Mouse (Mus musculus) telencephalon, adult 2 months (tissue): Measurements from ENCODE around the gene Phb2.
"Not testable (repeated sequence)": the region's sequence is repeated elsewhere in the genome, so short reads cannot be mapped to it uniquely, and the experiment has no call there.

Source experiments
- DNase-seq: peaks from one replicate; pipeline ENCODE4 v3.0.0-alpha.2; 2011; ENCODE audit warnings: low read depth, low spot score

The Phb2 gene

DNA sequence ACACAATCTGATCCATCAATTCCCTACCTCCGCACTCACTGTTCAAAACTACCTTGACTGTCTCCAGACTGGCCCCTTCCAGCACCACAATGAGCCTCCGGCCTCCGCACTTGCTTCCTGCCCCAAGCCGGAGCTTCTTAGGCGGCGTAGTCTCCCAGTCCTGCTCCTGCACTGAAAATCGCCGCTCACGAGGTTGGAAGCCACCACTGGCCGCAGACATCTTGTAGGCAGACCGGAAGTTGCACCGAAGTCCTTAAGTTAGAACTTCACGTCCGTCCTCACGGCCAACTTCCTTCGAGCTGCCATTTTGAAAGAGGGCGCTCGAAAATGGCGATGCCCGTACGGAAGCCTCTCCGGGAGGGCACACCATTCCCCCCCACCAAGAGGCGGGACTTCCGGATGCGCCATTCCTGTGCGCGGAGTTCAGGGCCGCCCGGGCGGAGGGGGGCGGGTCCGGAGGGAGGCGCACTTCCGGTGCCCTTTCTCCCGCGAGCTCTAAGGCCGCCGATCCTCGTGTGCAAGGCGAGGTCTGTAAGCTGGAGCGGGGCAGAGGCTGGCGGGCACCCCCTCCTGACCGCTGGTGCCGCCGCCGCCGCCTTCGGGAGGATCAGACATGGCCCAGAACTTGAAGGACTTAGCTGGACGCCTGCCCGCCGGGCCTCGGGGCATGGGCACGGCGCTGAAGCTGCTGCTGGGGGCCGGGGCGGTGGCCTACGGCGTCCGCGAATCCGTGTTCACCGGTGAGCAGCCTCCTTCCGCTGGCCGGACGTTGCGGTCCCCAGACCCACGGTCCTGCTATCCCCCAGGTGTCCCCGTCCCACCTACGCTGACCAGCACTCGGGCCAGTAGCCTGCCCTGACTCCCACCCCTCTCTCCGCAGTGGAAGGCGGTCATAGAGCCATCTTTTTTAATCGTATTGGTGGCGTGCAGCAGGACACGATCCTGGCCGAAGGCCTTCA lies at the start of gene Phb2, which contains the start of gene Emg1:
TSS of gene Phb2 (plus strand) at position 513 of the 959 bp plus-strand sequence.
TSS of gene Emg1 (minus strand) at position 355 of the 959 bp plus-strand sequence.
- peak; percentile 98 for DNase-seq

DNA sequence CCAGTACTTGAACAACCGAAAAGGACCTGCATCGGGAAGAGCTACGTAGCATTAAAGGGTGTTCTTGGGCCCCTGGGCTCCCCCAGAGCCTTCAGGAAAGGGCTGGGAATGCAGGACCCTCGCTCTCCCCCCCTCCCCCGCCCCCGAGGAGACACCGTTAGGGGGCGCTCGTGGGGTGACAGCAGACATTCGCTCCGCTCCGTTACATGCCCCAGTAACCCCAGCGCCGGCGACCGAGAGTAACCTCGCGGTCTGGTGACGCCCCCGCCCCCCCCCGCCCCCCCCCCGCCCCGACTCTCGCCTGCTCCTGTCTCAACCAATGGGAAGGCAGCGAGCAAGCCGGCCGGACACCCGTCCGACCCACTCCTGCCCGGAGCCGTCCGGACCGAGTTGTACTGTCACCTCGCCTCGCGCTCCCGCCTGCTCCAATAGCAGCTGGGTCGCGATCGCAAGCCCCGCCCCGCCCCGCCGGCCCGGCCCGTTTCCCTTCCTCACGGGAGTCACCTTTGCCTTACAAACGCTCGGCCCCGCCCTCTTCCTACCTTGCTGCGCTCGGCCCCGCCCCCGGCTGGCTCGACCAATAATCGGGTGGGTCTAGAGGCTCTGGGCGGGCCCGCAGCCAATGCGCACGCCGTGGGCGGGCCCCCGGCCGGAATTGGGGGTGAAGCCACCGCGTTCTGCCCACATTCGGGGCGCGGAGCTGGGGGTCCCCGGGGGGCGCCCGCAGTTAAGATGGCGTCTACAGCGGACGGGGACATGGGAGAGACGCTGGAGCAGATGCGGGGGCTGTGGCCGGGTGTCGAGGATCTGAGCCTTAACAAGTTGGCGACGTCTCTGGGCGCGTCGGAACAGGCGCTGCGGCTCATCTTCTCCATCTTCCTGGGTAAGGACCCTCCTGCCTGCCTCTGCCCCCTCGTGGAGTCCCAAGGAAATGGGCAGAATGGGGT lies 49.4 kb upstream of the Phb2 start, which contains the start of gene Lpcat3:
TSS of gene Lpcat3 (plus strand) at position 551 of the 947 bp plus-strand sequence.
- peak; percentile 88 for DNase-seq

- DNase-seq: no peak
These were observed 48.7 kb upstream of the Phb2 start for GRCm38 (mm10) chr6:124663424-124663795.

GRCm38 (mm10) chr6:124664256-124664655 lies 47.9 kb upstream of the Phb2 start:
- DNase-seq: no peak

- DNase-seq: no peak
These were observed 47.1 kb upstream of the Phb2 start for GRCm38 (mm10) chr6:124665011-124665410.

GRCm38 (mm10) chr6:124669234-124669859 lies 42.8 kb upstream of the Phb2 start:
- DNase-seq: no peak

GRCm38 (mm10) chr6:124670281-124670900 lies 41.7 kb upstream of the Phb2 start:
- DNase-seq: no peak

DNA sequence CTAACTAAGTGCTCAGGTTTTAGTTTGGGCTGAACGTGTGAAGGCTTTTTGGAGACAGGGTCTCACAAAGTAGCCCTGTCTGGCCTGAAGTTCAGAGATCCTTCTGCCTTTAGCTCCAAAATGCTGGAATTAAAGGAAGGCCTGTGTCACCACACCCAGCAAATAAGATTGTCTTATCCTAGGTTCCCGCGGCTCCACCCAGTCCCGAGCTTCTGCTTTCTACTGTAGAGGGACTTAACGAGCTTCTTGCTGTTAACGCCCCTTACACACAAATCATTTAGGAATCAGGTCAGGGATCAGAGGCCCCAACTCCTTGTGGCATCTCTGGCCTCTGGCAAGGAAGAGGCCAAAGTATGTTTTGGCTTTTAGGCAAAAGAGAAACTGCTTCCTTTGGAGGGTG lies 40.0 kb upstream of the Phb2 start:
- no peak for DNase-seq

- DNase-seq: no peak
These were observed 38.5 kb upstream of the Phb2 start for GRCm38 (mm10) chr6:124673619-124674018.

DNA sequence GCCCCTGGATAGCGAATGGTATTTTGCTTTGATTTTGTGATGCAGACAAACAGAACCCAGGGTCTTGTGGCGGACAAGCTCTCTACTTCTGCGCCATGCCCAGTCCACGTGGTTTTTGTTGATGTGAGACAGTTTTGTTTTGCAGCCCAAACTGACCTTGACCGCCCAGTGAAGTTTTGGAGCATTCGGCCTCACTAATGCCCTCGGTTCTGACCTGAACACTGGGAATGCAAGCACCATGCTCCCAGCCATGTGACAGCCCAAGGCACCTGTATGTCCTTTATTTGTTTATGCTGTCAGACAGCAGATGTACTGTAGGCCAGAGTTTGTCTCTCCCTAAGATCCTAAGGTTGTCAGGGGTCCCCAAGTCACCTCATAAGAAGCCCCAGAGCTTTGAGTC lies 37.5 kb upstream of the Phb2 start:
- DNase-seq: no peak

GRCm38 (mm10) chr6:124676171-124676570 lies 36.0 kb upstream of the Phb2 start:
- DNase-seq: no peak

DNA sequence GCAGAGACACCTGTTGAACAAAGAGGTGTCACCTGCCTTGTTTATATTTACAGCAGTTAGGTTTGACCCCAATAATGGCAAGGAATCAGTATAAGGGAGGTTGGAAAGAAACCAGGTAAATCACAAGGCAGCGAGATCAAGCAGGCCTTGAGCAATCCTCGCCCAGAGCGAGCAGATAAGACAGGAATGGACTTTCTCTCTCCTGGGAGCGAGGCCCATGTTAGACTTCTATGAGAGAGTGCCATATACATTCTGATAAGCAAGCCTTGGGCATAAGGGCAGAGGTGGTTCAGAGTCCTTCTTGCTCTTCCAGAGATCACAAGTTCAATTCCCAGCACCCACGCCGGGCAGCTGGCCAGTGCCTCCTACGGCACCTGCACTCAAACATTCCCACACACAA lies 33.4 kb upstream of the Phb2 start:
- DNase-seq: no peak

GRCm38 (mm10) chr6:124679486-124679885 lies 32.6 kb upstream of the Phb2 start:
- no peak for DNase-seq

- DNase-seq: not testable (repeated sequence)
These were observed 29.8 kb upstream of the Phb2 start for GRCm38 (mm10) chr6:124682291-124682690.

DNA sequence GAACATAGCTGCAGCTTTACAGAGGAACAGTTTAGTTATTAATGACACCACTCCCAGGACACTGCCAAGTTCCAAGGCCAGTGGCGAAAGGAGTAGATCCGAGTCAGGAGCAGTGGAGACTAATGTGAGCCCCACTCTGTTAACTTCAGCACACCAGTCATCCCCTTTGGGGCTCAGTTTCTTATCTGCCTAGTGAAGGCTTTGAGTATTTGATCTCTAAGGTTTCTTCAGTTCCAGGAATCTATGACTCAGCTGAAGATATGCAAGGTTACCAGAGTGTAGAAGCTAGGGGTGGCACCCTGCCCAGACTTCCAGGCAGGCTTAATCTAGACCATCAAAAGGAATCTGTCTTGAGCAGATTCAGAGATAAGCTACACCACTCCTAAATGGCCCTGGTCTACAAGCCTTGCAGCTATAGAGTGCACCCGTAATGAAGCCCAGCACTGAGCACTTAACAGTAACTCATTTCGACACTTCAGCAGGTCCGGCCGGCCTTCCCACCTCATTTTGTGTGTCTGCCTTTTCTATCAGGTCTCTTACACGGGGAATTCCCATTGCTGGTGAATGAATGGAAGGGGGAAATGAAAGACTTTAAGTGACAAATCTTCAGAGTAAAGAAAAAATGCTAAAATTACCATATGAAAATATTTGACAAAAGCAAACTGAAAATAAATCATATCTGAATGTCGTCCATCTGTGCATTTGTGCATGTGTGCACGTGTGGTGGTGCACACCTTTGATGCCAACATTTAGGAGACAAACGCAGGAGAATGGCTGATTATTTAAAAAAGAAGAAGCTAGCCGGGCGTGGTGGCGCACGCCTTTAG lies 28.3 kb upstream of the Phb2 start:
- no peak for DNase-seq

GRCm38 (mm10) chr6:124685606-124686386 lies 26.3 kb upstream of the Phb2 start:
- DNase-seq: no peak

- DNase-seq: not testable (repeated sequence)
These were observed 25.5 kb upstream of the Phb2 start for GRCm38 (mm10) chr6:124686644-124687043.

- no peak for DNase-seq
These were observed 23.9 kb upstream of the Phb2 start for GRCm38 (mm10) chr6:124688151-124688758.

- DNase-seq: no peak
These were observed 23.1 kb upstream of the Phb2 start for GRCm38 (mm10) chr6:124689011-124689410.
